Mouse (Mus musculus) frontal cortex, postnatal 14 days (tissue): Measurements from ENCODE around the gene Cd3d.
"Not testable (repeated sequence)": the region's sequence is repeated elsewhere in the genome, so short reads cannot be mapped to it uniquely, and the experiment has no call there.

Experiments
- DNase-seq, 2 experiments: peaks; one replicate each; pipeline ENCODE4 v3.0.0; 2022; ENCODE audit warnings: low spot score in 2 of 2

The Cd3d gene

DNA sequence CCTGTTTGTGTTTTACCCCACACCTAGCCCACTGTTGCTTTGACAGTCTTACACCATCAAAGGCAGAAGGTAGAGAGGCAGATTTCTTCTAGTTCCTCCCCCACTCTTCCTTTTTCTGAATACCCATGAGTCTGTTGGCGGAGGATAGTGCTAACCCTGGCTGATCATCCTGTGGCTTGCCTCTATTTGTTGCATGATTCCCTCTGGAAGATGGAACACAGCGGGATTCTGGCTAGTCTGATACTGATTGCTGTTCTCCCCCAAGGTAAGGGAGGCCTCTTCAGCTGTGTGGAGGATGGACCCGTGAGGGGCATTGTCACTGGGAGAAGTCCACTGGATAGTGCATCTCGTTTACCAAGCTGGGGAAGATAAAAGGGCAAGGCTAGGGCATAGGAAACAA is at the start of gene Cd3d:
Gene Cd3d, plus strand, starts transcription at position 111 of the 400 bp plus-strand sequence.
- DNase-seq = no peak

DNA sequence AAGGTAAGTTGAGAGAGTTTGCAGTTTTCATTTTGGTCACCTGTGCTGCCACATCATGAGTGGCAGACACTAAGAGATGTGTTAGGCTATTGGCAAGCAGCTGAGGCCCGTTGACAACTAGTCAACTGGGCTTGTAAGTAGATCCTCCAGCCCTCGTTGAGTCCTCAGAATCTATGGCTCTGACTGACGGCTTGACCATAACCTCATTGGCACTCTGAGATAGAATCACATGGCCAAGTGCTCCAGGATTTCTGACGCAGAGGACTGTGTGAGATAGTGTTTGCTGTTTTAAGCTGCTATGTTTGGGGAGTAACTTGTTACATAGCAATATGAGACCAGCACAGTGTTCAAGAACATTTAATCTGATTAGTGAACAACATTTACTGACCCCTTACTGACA is 39.8 kb upstream of the Cd3d start:
- DNase-seq = no peak

- no peak for DNase-seq
Measured at GRCm38 (mm10) chr9:44942421-44942820, 39.2 kb upstream of the Cd3d start.

- DNase-seq = no peak
Measured at GRCm38 (mm10) chr9:44946185-44946695, 35.3 kb upstream of the Cd3d start.

DNA sequence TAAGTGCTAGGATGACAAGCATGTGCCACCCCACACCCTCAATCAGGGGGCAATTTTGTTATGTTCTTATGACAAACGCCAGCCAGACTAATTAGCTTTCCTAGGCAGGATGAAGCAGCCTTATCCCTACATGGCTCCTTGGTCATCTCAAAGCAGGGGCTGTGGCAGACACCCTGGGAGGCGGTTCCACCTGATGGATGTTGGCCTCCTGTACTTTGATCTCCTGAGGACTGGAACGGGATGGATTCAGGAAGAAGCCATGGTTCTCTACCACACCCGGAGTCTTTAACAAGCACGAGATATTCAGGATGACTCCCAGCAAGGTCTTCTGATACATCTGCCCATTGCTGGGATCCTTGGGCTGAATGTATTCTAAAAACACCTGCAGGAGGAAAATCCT is 33.8 kb upstream of the Cd3d start:
- DNase-seq = no peak

DNA sequence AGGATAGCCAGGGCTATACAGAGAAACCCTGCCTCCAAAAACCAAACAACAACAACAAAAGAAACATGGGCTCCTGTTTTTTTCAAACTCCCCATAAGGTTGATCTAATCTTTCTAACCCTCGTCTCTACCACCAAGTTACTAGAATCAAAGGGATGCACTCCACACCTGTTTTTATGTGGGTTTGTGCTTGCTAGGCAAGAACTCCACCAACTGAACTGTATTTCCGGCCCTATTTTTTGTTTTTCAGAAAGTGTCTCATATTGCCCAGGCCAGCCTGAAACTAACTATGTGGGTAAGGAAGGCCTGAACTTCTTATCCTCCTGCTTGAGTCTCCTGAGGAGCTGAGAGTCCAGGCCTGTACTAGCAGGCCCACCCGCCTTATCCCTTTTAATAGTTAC is 27.2 kb upstream of the Cd3d start:
- no peak for DNase-seq

DNA sequence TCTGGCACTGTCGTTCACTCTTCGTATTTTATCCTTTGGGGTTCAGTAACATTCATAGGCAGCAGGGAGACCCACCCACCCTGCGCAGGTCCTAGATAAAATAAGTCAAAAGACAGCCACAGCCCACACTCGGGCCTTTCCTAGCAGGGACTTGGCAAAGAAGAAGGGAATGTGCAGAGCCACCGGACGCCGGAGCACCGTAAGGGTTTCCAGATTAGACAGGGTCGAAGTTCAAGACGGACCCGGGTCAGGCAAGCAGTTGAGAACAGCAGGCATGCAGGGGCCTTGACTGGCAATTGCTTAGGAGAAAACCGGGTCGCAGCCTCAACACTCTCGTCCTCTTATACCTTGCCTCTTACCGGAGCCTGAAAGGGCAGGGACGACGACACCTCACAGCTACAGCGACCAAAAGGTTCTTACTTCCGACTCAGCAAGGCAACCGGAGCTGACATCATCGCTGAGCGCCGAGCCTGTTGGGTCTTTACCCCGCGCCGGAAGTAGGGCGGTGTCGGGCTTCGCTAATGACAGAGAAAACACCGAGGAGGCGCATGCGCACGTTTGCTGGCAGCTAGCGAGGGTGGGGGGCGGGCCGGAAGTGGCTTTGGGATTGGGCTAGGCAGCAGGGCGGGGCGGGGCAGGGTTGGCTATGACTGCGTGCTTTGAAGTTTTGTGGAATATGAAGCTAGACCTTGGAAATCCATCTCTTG is 16.3 kb upstream of the Cd3d start, which contains the start of gene Ube4a:
Gene Ube4a, minus strand, starts transcription at position 475 of the 707 bp plus-strand sequence.
- peak; percentile 98 for DNase-seq

- no peak for DNase-seq
Measured at GRCm38 (mm10) chr9:44965833-44966466, 15.6 kb upstream of the Cd3d start.

GRCm38 (mm10) chr9:44966815-44967242 is 14.8 kb upstream of the Cd3d start:
- DNase-seq = peak; percentile 13 to 49

DNA sequence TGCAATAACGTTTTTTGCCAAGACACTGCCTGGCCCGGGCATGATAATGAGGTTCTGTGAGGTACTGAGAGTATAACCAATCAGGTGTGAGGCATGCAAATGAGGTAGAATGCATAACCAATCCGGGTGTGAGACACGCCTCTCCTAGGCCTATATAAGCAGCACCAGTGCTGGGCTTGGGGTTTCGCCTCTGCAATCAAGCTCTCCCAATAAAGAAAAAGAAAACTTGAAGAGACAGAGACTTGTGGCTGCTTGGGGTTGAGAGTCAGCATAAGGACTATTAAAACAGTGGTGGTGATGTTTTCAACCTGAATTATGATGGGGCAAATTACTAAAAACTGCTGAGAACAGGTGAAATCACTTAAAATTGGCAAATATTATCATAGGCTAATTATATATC is 13.8 kb upstream of the Cd3d start:
- DNase-seq = not testable (repeated sequence)

DNA sequence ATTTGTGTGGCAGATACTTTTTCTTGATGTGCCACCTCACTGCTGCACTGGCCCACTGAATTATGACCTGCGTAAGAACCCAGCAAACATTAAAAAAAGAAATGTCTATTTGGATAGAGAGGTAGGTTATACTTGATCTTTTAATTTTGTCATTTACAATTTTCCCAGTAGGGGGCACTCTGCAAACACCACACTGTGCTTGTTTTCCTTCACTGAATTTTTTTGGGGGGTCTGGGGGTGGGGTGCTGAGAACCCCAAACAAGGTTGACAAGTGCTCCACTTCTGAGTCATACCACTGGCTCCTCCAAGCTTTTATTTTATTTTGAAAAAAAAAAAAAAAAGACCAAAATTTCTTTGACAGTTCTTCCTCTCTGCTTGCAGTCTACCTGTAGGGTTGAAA is 12.1 kb upstream of the Cd3d start:
- no peak for DNase-seq

GRCm38 (mm10) chr9:44977813-44978212 is 3.8 kb upstream of the Cd3d start:
- no peak for DNase-seq

DNA sequence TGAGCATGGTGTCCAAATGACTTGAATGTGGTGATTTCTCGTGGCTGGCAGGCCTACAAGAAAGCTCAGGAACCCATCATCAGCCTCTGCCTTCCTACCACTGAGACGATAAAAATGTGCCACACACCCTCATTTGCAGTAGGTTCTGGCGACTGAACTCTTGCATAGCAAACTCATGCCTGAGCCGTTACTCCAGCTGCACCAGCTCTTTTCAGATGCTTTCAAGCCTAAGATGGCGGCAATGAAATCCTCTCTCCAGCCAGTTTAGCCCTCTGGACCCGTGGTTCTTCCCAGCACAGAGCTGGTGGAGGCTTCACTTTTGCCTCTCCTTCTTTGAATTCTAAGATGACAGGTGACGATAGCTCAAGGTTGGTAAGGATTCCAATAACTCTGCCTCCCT is 1.8 kb upstream of the Cd3d start:
- DNase-seq = no peak

GRCm38 (mm10) chr9:44980242-44980641 is 1.3 kb upstream of the Cd3d start, which contains the start of gene Cd3g:
Cd3g (minus strand) TSS chr9:44980431.
- DNase-seq = no peak

DNA sequence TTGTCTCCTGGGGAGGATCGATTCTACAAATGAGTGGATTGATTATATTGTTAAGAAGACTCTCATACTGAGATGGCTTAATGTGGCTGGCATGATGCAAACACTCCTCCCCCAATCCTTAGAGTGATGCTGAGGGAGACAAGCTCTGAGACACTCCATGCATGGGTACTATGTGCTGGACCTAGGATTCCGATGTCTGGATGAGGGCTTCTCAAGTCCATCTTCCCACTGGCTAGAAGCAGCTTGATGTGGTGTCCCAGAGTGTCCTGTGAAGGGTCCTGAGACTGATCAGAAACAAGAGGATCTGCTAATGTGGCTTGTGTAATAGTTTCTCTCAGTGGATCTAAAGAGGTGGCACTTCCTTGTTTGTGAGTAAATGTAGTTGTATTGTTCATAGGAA is 482 bp upstream of the Cd3d start:
- DNase-seq = no peak

DNA sequence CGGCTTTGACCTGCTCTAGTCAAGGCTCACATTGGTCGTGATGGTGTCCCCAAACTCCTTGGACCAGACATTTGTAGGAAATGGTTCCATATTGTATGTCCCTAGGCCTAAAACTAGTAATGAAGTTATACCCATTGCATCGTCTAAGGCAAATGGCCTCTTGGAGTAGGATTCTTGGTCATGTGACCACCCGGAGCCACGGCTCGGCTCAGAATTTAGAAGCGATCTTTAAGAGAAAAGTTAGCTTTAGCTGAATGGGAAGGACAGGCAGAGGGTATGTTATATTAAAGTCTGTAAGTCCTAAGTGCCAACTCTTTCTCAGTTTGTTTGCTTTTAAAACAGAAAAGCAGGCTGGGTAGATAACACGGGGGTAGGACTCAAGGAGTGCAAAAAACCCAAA is 495 bp downstream of the Cd3d start:
- DNase-seq = no peak

GRCm38 (mm10) chr9:44982531-44982930 is 945 bp downstream of the Cd3d start:
- DNase-seq = no peak

GRCm38 (mm10) chr9:44983001-44983400 is 1.4 kb downstream of the Cd3d start:
- no peak for DNase-seq

GRCm38 (mm10) chr9:44985721-44986161 is 4.2 kb downstream of the Cd3d start:
- no peak for DNase-seq

DNA sequence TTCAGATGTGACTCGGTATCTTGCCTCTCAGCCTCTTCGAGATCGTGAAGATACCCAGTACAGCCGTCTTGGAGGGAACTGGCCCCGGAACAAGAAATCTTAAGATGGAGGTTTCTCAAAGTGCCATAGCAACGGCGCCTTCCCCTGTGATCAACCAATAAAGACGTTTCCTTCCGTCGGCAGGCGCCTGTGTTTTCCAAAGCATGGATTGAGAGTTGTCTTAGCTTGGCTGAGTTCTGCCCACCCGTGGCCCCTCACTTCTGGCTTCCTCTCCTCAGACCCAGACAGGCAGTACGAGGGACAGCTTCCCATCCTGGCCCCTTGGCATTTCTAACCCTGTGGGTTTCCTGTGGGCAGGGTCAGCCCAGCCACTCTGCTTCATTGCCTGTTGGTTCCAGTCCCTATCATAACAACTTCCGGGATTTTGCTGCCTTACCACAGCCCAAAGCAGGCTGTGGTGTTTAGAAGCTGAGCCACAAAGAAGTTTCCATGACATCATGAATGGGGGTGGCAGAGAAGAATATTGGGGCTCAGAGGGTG is 4.7 kb downstream of the Cd3d start:
- DNase-seq = no peak

DNA sequence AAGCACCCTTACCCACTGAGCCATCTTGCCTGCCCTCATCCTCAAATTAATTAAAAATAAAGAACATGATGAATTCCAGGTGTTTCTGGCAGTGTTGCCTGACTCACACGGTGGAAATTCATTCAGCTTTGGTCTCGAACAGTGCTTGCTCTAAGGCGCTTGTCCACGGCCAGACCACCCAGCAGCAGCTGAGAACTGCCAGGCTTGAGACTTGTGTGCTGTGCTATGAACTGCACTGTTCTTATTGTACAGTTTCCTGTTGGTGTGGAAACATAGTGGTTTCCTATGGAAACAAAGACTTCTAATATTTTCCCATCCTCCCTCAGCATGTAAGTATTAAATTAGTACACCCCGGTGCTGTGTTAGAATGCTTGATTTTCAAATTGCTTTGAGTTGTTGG is 5.4 kb downstream of the Cd3d start:
- DNase-seq = no peak

GRCm38 (mm10) chr9:44991821-44992220 is 10.2 kb downstream of the Cd3d start:
- DNase-seq = no peak

- DNase-seq = no peak
Measured at GRCm38 (mm10) chr9:44992271-44992670, 10.7 kb downstream of the Cd3d start.
